Mouse (Mus musculus): ENCODE measurements around the gene Emp3.
A peak's percentile ranks its signal among the peaks of the same experiment; 100 is the strongest.
"Not testable (repeated sequence)": the region's sequence is repeated elsewhere in the genome, so short reads cannot be mapped to it uniquely, and the experiment has no call there.

Emp3 gene

DNA sequence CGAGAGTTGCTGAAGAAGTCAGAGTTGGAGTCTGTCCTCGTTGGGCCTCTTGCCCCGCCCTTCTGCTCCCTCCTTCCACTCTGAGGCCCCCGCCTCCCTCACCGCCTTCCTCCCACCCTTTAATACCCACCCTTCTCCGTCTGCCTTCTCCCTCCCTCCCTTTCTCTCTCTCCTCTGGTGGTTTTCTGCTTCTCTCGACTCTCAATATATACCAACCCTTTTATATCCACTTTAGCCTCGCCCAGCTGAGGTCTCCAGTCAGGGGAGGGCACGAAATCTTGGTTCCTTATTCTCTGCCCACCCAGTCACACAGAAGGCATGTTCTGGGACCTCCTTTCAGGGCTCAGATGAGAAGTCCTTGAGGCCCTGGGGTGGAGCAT lies at the start of gene Emp3:
Gene Emp3 (minus strand): TSS at position 163 of the 380 bp plus-strand sequence.
- DNase-seq (ENCODE audit: extremely low read depth, low read depth, low spot score), result no peak

- peak; percentile 21 for DNase-seq (ENCODE audit: extremely low read depth, low read depth, low spot score)
These were observed 35.4 kb upstream of the Emp3 start for GRCm38 (mm10) chr7:45956611-45957010.

- no peak for DNase-seq (ENCODE audit: extremely low read depth, low read depth, low spot score)
These were observed 27.9 kb upstream of the Emp3 start for GRCm38 (mm10) chr7:45949061-45949460.

GRCm38 (mm10) chr7:45943280-45943679 lies 22.1 kb upstream of the Emp3 start:
- not testable (repeated sequence) for DNase-seq (ENCODE audit: extremely low read depth, low read depth, low spot score)

GRCm38 (mm10) chr7:45941986-45942385 lies 20.8 kb upstream of the Emp3 start:
- DNase-seq (ENCODE audit: extremely low read depth, low read depth, low spot score), result no peak

GRCm38 (mm10) chr7:45939836-45940235 lies 18.6 kb upstream of the Emp3 start:
- DNase-seq (ENCODE audit: extremely low read depth, low read depth, low spot score), result no peak

DNA sequence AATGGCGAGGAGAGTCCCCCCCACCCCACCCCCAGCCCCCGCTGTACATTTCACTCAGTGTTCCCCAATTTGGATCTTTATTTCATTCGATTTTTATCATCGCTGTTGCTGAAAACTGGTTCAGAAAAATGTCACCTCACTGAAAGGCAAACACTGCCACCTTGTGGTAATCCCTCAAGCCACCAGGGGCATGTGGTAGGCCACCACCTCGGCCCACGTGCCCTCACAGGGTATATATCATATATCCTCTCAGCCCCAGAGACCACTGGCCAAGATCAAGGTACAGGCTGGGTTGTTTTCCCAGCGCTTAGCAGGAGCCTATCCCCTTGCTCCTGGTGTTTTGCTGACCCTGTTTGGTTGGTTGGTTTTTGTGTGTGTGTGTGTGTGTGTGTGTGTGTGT lies 13.9 kb upstream of the Emp3 start:
- DNase-seq (ENCODE audit: extremely low read depth, low read depth, low spot score), result no peak

GRCm38 (mm10) chr7:45933766-45934165 lies 12.6 kb upstream of the Emp3 start:
- DNase-seq (ENCODE audit: extremely low read depth, low read depth, low spot score), result not testable (repeated sequence)

- no peak for DNase-seq (ENCODE audit: extremely low read depth, low read depth, low spot score)
These were observed 8.5 kb upstream of the Emp3 start for GRCm38 (mm10) chr7:45929688-45930087.

GRCm38 (mm10) chr7:45928626-45929295 lies 7.6 kb upstream of the Emp3 start:
- DNase-seq (ENCODE audit: extremely low read depth, low read depth, low spot score), result no peak

- DNase-seq (ENCODE audit: extremely low read depth, low read depth, low spot score), result no peak
These were observed 3.2 kb upstream of the Emp3 start for GRCm38 (mm10) chr7:45924429-45924816.

GRCm38 (mm10) chr7:45923762-45924428 lies 2.7 kb upstream of the Emp3 start, which contains the start of gene Ccdc114:
TSS of gene Ccdc114 (plus strand) at chr7:45924072.
- no peak for DNase-seq (ENCODE audit: extremely low read depth, low read depth, low spot score)

GRCm38 (mm10) chr7:45922928-45923761 lies 1.9 kb upstream of the Emp3 start:
- DNase-seq (ENCODE audit: extremely low read depth, low read depth, low spot score), result peak; percentile 25

DNA sequence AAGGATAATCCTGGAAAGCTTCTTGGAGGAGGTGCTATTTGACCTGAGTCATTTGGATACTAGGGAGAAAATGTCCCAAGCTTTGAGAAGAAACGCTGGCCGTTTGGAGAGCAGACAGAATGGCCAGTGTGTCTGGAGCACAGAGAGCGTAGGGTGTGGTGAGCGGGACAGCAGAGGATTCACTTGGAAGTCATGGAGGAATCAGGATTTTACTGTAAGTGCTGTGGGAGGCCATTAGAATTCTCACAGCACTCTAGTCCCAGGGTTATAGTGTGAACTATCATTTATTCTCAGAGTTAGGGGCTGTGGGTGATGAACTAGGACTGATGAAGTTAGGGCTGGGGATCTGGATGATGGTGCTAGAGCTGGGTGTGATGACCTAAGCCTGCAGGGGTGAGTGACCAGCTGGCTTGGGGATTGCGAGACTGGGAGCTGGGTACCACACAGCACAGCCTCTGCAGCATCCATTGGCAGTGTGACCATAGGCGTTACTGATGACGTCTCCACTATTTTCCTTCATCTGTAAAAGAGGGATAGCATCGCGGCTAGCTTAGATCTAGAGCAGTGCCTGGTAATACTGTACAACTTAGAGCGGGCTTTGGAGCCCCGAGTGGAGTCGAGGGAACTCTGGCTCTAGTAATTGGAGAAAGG lies 871 bp upstream of the Emp3 start:
- DNase-seq (ENCODE audit: extremely low read depth, low read depth, low spot score), result no peak

DNA sequence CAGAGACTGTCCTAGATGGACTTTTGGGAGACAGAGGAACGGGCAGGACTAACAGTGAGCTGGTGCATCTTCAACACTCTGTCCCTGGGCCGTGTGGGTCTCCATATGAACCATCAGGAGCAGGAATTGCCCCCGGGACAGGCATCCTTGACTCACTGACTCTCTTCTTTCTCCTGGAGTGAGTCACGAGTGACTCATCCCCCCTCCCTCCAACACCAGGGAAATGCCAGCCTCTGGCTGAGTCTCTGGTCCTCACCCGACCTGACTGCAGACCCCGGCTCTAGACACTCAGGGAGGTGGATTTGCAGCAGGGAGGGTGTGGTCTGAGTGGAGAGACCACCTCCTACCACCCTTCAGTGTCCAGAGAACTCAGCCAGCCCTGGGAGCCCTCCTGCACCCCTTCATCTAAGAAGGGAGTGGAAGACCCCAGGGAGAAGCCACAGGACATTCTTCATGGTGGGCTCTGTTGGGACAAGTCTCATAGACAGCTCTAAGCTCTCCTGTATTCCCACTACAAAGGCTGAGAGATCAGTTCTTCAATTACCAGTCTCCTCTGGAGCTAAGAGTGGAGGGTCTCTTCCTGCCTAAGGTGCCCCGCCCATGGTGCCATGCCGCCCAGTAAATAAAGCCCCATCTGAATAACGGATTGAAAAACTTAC lies 492 bp downstream of the Emp3 start:
- DNase-seq (ENCODE audit: extremely low read depth, low read depth, low spot score), result no peak

GRCm38 (mm10) chr7:45919761-45920160 lies 1.4 kb downstream of the Emp3 start:
- DNase-seq (ENCODE audit: extremely low read depth, low read depth, low spot score), result no peak

DNA sequence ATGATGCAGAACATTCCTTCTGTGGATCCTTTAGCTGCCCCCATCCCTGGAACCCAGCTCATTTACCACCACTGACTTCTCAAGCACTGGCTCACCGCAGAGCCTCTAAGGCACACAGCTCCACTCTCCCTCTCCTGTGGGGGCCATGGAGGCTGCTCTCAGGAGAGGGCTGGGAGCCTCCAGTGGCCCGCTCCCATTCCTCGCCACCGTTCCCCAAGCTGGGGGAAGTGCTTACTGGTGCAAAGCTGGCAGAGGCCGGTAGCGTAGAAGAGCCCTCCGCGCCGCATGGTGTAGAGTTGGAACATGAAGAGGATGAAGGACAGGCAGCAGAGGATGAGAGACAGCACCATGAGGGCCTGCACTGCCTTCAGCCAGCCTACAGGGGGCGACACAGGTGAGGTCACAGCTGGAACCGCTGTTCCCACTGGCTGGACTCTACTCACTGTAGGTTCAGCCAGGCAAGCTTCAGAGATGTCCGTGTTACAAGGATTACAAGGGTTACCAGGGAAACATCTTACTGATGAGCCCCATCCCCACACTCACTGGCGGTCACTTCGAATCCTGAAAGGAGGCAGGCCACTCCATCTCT lies 2.0 kb downstream of the Emp3 start:
- no peak for DNase-seq (ENCODE audit: extremely low read depth, low read depth, low spot score)

GRCm38 (mm10) chr7:45917926-45918325 lies 3.3 kb downstream of the Emp3 start:
- DNase-seq (ENCODE audit: extremely low read depth, low read depth, low spot score), result no peak

- DNase-seq (ENCODE audit: extremely low read depth, low read depth, low spot score), result no peak
These were observed 4.0 kb downstream of the Emp3 start for GRCm38 (mm10) chr7:45917004-45917704.
